Mouse (Mus musculus): ENCODE results near the gene Cabp4.
"Not testable (repeated sequence)": the region's sequence is repeated elsewhere in the genome, so short reads cannot be mapped to it uniquely, and the experiment has no call there.

Cabp4 gene

GRCm38 (mm10) chr19:4148491-4148806, 4.6 kb upstream of the Cabp4 start, which contains the start of gene Coro1b:
Gene Coro1b (plus strand): TSS chr19:4148619.
- CTCF ChIA-PET = no interaction called here

GRCm38 (mm10) chr19:4147782-4148490, 4.1 kb upstream of the Cabp4 start:
- CTCF ChIA-PET = interaction anchor here (0.7 kb wide), 1 partner anchor 14 kb away, joined by 3 read pairs; no protein-coding TSS in a partner anchor

DNA sequence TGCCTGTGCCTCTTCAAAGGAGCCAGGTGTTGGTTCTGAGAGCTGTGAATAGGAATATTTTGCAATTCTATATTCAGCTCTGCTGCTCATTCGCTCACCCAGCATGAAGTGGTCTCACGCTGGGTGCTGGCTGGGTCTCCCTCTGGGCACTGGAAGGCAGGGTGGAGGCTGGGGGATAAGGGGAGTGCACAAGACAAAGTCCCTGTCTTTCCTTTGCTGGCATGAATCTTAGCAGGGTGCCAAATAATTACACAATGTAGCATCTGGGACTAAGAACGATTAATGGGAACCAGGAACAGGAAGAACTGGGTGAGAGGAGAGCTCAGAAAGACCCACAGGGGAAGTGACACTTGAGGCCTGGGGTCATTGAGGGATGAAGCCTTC, 3.2 kb upstream of the Cabp4 start:
- CTCF ChIA-PET = interaction anchor here (0.7 kb wide), 1 partner anchor 13 kb away, joined by 3 read pairs; no protein-coding TSS in a partner anchor

DNA sequence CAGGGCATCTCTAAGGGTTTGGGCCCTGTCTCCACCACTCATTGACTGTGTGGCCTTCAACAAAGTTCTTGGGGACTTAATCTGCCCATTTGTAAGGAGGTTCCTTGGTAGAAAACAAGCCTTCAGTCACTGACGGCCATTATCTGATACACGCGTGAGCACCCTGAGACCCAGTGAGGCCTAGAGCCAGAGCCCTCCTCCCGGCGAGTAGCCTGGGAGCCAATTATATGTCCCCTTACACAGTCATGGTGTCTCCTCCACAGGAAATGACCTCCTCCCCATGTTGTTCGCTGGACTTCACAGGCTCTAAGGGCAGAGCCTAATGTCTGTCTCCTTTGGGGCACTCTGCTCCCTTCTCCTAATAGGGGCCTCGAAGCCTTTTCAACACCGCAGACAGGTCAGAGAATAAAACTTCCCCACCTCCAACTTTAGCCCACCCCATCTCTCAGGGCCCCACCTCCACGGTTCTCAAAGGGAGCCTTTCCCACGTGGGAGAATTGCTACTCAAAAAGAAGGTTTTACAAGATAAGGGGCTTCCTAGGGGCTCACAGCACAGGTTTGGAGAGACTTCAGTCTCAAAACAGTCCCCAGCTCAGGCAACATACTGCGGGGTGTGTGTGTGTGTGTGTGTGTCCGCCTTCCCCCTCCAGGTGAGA, 2.7 kb upstream of the Cabp4 start:
- CTCF ChIA-PET = no interaction called here

- CTCF ChIA-PET = no interaction called here
Observed at GRCm38 (mm10) chr19:4145936-4146335, 2.1 kb upstream of the Cabp4 start.

DNA sequence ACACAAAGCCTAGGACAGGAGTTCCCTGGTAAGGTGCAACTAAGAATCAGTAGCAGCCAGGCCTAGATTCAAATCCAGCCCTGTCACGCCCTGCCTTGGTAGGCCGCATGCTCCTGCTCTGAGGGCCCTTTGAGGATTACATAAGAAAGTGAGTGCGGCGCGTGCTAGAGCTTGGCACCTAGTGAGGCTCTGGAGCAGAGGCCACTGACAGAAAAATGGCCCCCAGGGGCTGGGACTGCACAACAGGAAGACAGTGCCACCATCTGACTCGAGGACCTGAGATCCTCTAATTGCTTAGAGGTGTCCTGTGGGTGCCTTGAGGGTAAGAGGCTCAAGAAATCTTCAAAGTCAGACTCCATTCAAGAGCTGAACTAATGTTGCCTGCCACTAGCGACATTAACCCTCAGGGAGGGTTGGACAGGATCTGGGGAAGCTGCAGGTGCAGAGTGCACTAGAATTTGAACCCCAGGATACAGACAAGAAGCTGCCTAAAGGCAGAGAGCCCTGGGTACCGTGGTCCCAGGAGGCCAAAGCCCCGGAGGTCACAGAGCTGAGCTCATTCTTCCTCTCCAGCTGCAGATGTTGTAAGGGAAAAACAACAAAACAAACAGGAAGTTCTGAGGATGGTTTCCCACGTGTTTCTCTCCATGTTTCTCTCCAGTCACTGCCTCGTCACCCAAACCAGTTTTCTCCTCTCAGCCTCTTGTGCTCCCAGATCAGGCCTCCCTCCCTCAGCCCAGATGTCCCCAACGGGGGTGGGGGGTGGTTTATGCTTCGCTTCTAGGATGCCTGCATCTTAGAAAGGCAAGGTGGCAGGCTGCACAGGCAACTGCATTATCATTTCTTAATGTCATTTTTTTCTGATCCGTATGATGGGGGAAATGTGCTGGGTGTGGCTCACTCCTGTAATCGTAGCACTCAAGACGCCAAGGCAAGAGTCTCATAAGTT, 991 bp upstream of the Cabp4 start:
- CTCF ChIA-PET = interaction anchor here (0.5 kb wide), 1 partner anchor 163 kb away, joined by 4 read pairs; no protein-coding TSS in a partner anchor

DNA sequence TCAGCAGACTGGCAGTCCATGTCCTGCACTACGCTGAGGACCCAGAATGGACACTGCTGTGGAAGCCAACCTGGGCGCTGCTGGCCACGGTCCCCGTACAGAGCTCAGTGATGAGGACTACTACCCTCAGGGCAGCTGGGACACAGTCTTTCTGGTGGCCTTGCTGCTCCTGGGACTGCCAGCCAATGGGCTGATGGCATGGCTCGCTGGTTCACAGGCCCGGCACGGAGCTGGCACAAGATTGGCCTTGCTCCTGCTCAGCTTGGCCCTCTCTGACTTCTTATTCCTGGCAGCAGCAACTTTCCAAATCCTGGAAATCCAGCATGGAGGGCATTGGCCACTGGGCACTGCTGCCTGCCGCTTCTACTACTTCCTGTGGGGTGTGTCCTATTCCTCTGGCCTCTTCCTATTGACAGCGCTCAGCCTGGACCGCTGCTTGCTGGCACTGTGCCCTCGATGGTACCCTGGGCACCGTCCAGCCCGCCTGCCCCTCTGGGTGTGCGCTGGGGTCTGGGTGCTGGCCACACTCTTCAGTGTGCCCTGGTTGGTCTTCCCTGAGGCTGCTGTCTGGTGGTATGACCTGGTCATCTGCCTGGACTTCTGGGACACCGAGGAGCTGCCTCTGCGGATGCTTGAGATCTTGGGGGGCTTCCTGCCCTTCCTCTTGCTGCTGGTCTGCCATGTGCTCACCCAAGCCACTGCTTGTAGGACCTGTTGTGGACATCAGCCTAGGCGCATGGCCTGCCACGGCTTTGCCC, 1.2 kb downstream of the Cabp4 start:
- CTCF ChIA-PET = interaction anchor here (0.6 to 0.7 kb wide), 2 partner anchors 13 to 59 kb away, joined by 6 to 7 read pairs; partner anchors contain the start of gene Rad9a

GRCm38 (mm10) chr19:4140147-4140546, 3.7 kb downstream of the Cabp4 start:
- CTCF ChIA-PET = interaction anchor here (1.2 kb wide), 1 partner anchor 17 kb away, joined by 3 read pairs; no protein-coding TSS in a partner anchor

- CTCF ChIA-PET = interaction anchor here (1.2 kb wide), 1 partner anchor 17 kb away, joined by 3 read pairs; no protein-coding TSS in a partner anchor
Observed at GRCm38 (mm10) chr19:4139446-4139845, 4.4 kb downstream of the Cabp4 start, which contains the start of gene Gpr152. Gene Gpr152 (plus strand): TSS chr19:4139787.

DNA sequence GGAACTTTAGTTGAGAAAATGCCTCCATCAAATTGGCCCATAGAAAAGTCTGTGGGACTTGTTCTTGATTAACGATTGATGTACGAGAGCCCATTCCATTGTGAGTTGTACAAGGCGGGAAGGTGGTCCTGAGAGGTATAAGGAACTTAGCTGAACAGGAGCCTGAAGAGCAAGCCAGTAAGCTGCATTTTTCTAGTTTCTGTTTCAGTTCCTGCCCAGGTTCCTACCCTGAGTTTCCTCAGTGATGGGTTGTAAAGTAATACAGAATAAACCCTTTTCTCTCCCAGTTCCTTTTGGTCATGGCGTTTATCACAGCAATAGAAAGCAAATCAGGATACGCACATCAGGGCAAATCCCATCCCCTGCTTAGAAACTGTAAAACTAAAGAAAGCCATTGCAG, 5.9 kb downstream of the Cabp4 start:
- CTCF ChIA-PET = interaction anchor here (0.6 to 1.1 kb wide), 4 partner anchors 13 to 51 kb away, joined by 3 to 6 read pairs (median 3); no protein-coding TSS in a partner anchor

DNA sequence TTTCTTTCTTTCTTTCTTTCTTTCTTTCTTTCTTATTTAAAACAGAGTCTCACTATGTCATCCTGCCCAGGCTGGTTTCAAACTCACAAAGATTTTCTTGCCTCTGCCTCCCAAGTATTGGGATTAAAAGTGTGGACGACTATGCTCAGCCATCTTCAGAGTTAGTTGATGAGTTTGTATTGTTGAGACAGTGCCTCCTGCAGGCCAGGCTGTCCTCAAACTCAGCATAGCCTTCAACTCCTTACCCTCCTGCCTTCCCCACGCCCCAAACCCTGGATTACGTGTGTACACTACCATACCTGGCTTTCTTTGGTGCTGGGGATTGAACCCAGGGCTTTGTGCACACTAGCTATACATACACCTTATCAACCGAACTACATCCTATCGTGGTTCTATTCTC, 7.4 kb downstream of the Cabp4 start:
- CTCF ChIA-PET = no interaction called here

DNA sequence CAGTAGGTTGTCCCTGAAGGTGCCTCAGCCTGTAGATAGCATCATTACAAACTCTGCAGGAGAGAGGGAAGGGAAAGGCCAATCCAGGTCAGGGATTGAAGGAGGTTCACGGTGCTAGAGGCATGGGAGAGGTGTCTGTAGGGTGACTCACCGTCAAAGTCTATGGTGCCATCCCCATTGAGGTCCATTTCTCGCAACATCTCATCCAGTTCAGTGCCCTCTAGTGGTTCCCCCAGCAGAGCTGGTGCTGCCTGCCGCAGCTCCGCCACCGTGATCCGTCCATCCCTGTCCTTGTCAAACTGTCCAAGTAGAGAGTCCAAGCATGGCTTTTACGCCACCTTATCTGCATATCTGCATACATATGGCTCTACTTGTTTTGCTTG, 7.9 kb downstream of the Cabp4 start:
- CTCF ChIA-PET = not testable (repeated sequence)

DNA sequence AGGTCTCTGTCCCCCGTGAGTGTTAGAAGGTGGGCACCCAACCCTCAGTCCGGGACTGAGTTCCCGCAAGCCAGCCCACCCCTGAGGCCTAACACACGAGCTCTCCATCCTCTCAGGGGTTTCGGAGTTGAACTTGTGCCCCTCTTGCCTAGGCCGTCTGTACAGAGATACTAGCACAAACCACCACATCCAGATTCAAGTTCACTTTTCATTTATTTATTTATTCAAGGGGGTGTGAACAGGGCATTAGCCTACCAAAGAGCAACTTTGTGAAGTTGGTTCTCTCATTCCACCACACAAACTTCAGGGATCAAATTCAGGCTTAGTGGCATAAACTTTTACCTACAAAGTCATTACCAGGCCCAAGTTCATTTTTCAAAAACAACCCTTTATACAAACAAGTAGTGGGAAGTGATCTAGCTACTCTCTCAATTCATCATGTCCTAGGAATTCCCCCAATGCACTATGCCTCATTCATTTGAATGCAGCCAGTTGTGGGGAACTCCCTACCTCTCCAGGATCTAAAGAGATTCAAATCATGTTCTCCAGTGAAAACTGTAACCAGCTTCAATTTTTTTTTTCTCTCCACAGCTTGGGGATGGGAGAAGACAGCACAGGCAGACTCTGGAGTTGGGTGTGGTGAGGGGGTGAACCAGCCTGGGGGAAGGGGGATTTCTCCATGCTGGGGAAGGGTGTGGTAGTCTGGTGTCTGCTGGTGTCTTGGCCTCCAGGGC, 8.4 kb downstream of the Cabp4 start:
- CTCF ChIA-PET = not testable (repeated sequence)

DNA sequence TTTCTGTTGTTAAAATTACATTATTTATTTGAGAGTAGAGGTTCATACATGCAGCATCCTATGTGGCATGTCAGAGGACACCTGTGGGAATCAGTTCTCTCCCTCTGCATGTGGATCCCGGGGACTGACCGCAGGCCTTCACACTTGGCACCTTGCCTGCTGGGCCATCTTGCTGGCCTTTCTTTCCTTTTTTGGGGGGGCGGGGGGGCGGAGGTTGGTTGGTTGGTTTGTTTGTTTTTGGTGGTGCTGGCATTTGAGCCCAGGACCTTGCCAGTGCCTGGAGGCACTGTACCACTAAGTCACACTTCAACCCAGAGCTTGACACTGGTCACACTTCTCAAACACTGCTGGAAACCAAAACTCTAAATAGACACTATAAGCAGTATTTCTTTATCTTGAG, 9.5 kb downstream of the Cabp4 start:
- CTCF ChIA-PET = interaction anchor here (0.8 kb wide), 1 partner anchor 13 kb away, joined by 3 read pairs; no protein-coding TSS in a partner anchor

DNA sequence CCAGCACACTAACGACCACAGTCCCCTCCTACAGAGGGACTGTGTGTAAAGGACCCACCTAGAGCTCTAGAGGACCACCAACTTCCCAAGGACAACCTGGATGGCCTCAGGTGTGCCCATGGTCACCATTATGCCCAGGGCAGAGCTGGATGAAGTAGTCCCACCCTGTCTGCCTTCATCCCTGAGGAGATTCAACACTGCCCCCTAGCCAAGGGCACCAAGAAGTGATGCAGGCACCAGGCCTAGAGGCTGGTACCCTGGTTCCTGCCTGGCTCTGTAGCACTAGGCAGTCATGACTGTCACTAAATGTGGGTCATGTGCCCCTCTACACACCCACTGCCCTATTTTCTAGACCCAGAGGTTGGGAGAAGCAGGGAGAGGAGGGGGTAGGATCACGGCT, 12.1 kb downstream of the Cabp4 start:
- CTCF ChIA-PET = interaction anchor here (1.0 kb wide), 1 partner anchor 101 kb away, joined by 3 read pairs; no protein-coding TSS in a partner anchor

GRCm38 (mm10) chr19:4131075-4131474, 12.8 kb downstream of the Cabp4 start:
- CTCF ChIA-PET = interaction anchor here (1.0 kb wide), 1 partner anchor 102 kb away, joined by 3 read pairs; no protein-coding TSS in a partner anchor

DNA sequence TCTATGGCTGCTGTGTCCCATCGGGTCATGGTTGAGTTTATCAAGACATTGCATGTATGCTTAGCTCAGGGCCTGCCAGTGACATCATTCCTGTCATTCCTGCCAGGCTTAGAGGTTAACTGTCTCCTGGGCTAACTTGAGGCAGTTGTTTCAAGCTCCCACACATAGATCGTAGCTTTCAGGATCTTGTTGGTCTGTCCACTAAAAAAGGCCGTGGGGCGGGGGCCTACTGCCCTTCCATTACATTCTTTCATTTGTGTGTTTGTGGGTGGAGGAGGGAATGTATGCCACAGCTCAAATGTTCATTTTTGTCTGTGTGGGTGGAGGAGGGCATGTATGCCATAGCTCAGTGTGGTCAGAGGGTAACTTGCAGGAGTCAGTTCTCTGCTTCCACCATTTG, 13.7 kb downstream of the Cabp4 start:
- CTCF ChIA-PET = interaction anchor here (0.6 to 0.7 kb wide), 2 partner anchors 12 to 255 kb away, joined by 5 to 7 read pairs; no protein-coding TSS in a partner anchor

- CTCF ChIA-PET = interaction anchor here (0.6 kb wide), 1 partner anchor 13 kb away, joined by 7 read pairs; no protein-coding TSS in a partner anchor
Observed at GRCm38 (mm10) chr19:4129462-4129861, 14.4 kb downstream of the Cabp4 start.

- CTCF ChIA-PET = interaction anchor here (0.9 kb wide), 1 partner anchor 38 kb away, joined by 3 read pairs; no protein-coding TSS in a partner anchor
Observed at GRCm38 (mm10) chr19:4126759-4127495, 16.9 kb downstream of the Cabp4 start.

Measured in spleen, embryonic (tissue).